Mouse (Mus musculus) mesoderm, embryonic 11.5 days (tissue): ENCODE measurements at regions not wholly inside any gene's neighbourhood (a gene's known extent, or its start where the extent isn't known, plus 50 kb on each side); places are given as distances from the start of the nearest gene placed in this dataset.

Experiments
- DNase-seq: peaks from one replicate; pipeline ENCODE4 v3.0.0-alpha.2; 2012; ENCODE audit warnings: low read depth, low spot score

GRCm38 (mm10) chr12:48283818-48284217, 1098.6 kb upstream of the Foxg1 start:
- no peak for DNase-seq

GRCm38 (mm10) chr12:48284386-48284785, 1098.1 kb upstream of the Foxg1 start:
- no peak for DNase-seq

- DNase-seq: peak; percentile 17
Observed at GRCm38 (mm10) chr12:48290146-48290545, 1092.3 kb upstream of the Foxg1 start.
